Mouse (Mus musculus): ENCODE results near the gene Olfr574.

Gene Olfr574

DNA sequence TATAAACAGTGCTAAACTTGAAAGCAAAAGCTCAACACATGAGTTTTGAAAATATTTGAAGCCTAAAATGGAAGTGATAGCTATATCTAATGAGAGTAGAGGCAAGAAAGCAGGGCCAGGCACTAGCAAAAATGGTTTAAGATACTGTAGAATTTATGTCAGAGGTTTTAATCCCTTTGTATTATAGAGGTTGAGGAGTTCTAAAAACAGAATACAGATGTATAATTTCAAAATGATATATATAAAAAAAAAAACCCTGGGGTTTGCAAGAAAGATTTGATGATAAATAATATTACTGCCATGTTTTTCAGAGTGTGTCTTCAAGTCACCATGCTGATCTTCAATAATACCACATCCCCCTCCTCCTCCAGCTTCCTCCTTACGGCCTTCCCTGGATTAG is at the start of gene Olfr574:
Olfr574 (plus strand) TSS at position 301 of the 400 bp plus-strand sequence.
- DNase-seq (ENCODE audit: extremely low read depth, insufficient read length, low spot score), result no peak

DNA sequence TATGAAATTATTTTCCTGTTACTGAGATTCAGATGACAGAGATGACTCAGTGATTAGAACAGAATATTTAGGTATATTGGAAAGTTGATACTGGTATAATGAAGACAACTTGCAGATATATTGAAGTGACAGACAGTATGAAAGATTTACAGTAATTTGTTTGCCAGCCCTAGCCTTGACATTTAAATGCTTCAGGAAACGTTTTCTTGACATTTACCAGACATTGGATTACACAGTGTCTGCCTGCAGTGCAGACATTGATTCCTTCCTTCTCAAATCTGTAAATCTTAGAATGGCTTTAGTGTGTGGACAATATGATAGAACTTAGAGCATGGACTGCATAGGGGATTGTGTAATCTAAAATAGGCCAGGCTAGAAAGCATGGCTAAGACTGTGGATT is 33.0 kb upstream of the Olfr574 start:
- DNase-seq (ENCODE audit: extremely low read depth, insufficient read length, low spot score), result no peak

DNA sequence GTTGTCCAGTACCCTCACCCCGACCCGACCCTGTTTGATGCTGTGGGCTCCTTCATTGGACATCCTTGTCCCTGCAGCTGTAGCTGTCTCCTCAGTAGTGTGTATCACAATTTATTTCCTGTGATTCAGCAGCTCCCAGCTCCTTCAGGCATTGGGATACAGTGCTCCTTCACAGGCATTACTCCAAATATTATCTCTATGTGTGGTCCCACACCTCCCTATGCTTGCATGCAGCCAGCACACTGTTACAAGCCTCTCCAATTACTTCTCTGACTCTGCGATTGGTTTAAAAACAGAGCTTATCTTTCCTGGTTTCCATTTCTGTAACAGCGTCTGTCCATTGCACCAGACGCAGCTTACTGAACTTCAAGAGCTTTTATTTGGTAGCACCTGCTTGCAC is 31.9 kb upstream of the Olfr574 start:
- DNase-seq (ENCODE audit: extremely low read depth, insufficient read length, low spot score), result no peak

DNA sequence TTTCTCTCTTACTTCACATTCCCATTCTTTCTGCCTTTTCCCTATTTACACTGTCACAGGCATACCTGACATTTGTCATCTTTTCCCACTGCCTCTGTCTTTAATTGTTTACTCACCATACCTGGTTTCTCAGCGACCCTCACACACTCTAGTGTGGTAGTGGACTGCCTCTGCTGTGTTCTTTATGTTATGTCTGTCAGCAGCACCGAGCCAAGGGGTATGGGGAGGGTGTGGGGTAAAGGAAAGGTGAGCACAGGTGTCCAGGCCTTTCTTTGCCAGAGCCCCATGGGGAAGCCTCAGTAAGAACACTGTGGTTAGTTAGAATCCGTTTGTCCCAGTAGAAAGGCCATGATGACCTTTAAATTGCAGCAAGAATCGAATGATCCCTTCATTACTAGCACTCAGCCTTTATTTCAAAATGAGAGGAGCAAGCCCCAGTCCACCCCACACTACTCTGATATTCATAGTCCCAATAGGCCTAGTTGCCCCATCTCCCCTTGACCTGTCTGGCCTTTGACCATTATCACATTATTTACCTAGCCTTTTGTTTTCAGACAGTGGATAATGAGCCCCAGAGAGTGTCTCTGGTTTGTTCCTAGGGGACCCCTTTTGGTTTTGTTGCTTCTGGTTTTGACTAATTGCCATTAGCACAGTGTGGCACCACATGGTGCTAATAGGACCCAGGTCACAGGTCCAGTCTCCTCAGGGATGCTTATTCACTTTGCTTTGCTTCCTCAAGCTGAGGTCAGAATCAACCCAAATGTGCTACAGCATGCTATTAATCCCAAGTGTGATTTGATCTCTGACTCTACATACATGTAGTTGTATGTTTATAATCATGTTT is 31.0 kb upstream of the Olfr574 start, which contains the start of gene Olfr571:
Olfr571 (minus strand) TSS at position 505 of the 844 bp plus-strand sequence.
- DNase-seq (ENCODE audit: extremely low read depth, insufficient read length, low spot score), result no peak

DNA sequence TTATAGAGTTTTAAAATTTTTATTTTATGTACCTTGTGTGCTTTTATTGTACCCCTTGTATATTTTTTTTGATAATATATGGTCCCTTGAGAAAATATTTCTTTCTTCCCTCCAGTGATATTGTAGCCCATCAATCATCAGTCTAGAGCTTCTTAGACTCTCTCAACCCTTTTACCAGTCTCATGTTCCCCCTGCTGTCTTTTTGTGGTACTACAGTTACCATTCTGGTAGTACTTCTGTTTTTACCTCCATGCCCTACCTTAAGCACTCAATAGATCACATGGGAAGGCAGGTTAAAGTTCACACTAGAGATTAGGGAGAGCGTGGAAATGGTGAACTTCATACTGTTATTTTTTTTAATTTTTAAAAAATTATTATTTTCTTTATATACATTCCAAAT is 28.6 kb upstream of the Olfr574 start:
- DNase-seq (ENCODE audit: extremely low read depth, insufficient read length, low spot score), result peak; percentile 2

DNA sequence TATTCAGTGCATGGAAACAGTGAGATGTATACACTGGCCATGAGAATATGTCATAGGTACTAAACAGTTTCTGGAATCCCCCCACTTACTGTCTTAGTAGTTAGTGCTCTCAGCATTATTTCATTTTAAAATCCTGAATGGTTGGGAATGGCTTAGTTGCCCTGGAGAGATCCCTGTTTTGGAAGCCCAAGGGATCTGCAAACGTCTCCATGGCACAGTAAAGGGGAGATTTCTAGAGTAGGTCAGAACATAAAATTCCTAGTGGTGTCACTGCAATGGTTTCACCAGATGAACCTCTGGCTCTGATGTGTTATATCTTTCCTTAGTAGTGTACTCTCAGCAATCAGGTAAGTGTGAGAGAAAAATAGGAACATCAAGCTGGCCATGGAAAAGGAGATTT is 24.2 kb upstream of the Olfr574 start, which contains the start of gene Olfr572:
Olfr572 (plus strand) TSS at position 301 of the 400 bp plus-strand sequence.
- DNase-seq (ENCODE audit: extremely low read depth, insufficient read length, low spot score), result no peak

DNA sequence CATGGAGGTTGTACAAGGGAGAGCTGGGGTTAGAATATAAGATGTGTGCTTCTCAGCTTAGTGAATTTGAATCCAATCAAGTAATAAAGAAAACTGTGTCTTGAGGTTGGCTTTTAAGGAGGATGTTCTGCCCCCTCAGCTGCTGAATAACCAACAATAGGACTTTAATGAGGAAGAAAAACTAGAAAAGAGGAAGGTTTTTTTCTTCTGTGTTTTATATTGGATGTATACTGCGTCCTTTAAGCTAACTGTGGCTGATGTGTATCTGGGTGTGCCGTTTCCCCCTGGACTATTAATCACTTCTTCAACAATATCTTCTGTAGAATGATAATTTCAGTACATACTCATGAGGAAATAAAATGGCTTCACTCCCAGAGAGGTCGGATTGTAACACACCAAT is 21.2 kb upstream of the Olfr574 start:
- DNase-seq (ENCODE audit: extremely low read depth, insufficient read length, low spot score), result no peak

DNA sequence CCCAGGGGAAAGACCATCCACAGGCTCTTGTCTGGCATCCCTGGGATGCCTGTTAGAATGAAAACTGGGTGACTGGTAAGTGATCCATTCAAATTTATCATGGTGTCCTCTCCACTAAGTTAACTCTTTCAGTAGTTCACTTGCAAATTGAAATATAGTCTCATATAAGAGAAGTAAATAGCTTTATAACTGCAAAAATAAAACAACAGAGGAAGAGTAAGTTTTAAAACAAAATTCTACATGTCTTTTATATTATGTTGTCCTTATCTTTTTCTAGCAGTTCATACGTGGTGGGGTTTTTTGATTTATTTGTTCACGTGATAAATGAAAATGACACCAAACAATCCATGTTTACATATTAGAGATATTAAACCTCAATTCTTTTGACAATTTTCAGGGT is 5.8 kb upstream of the Olfr574 start, which contains the start of gene Olfr573-ps1:
Olfr573-ps1 (minus strand) TSS at position 101 of the 400 bp plus-strand sequence.
- no peak for DNase-seq (ENCODE audit: extremely low read depth, insufficient read length, low spot score)

DNA sequence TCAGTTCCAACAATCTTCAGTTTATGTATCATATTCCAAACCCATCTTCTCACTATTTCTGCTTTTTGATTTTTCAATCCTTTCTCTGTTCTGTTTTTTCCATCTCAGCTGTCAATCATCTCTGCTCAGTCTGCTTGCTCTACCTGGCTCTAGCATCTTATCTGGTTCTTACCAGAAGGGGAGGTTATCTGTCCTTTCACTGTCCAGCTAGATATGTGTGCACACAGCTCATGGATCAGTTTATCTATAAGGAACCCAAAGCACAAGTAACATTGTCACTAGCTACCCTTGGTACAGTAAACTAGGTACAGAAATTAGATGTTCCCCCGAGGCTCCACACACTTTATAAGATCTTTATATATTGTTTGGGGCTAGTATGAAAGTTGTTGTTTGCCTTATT is 4.8 kb upstream of the Olfr574 start:
- DNase-seq (ENCODE audit: extremely low read depth, insufficient read length, low spot score), result no peak

DNA sequence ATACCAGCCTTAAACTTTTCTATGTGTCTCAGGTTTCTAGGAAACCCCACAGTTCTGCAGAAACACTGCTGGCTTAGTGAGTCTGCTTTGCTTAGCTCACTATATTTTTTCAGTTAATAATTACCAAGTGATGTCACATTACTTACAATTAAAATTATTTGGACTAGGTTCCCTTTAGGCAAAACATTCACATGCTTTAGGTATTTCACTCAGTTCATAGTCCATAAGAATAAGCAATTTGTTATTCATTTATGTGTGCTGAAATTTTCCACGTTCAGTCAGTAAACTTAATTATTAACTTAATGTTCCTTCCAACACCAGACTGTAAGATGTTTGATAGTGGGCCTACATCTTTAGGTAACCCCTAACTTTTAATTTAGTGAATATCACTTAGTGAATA is 2.5 kb downstream of the Olfr574 start:
- no peak for DNase-seq (ENCODE audit: extremely low read depth, insufficient read length, low spot score)

DNA sequence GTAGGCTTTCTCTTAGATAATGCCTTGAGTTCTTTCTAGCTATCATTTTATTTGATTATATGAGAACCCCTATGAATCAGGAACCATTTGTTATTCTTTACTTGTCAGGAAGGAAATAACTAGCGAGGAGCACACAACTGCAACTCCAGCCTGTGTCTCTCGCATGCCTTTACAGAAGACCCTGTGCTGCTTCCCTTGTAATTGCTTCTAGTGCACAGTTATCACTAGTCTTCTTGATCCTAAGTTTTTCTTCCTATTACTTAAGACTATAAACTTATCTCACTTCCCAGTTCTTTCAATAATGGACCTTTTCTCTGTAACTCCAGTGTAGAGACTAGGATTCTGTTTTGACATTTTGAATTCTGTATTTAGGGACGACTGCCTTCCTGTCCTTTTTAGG is 9.9 kb downstream of the Olfr574 start:
- DNase-seq (ENCODE audit: extremely low read depth, insufficient read length, low spot score), result no peak

DNA sequence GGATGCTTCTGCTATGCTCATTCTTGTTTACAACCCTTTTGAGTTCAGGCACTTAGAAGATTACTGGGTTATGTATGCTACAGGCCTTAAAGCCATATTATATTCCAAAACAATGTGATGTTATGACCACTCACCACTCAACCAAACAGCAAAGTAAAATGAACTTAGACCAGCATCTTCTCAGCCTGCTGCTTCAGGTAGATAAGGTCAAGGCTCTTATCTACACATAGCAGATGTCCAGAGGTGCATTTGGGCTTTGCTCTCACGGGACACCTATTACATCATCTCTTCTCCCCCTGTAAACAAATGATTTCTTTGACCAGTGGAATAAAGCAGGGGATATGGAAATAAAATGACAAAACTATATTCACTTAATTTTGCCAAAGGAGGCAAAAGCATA is 10.3 kb downstream of the Olfr574 start, which contains the start of gene Olfr575:
Olfr575 (minus strand) TSS at position 183 of the 400 bp plus-strand sequence.
- DNase-seq (ENCODE audit: extremely low read depth, insufficient read length, low spot score), result no peak

DNA sequence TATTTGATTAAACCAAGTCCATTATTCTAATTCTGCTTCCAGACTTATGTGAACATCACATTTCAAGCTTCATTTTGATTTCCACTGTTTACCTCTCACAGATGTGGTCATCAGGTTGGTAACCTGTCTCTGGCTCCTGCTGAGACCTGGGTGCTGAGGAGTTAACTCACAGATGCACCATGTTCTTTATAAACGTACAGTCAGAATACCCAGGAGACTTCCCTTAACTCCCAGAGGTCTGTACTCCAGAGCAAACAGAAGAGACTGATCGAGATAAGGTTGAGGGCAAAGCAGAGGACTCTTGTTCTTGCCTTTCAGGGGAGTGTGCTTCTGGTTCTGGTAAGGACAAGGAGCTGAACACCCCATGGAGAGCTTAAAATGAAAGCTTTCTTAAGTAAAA is 14.1 kb downstream of the Olfr574 start, which contains the start of gene Olfr576:
Olfr576 (plus strand) TSS at position 301 of the 400 bp plus-strand sequence.
- no peak for DNase-seq (ENCODE audit: extremely low read depth, insufficient read length, low spot score)

DNA sequence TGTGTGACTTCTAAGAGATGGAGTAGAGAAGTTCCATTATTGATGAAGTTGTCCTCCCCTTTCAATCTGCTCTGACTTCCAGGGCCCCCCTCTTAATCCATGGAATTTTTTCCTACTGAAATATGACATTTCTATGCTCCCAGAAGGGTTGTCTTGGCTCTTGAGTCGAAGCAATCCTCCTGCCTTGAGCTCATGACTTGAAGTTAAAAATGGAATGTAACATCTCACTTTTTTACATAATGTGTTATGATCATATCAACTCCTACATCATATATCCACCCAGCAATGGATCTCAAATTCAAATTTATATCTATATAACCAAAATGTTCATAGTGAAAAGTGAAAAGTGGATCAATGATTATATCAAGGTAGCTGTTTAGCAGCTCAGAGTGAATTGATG is 26.1 kb downstream of the Olfr574 start:
- DNase-seq (ENCODE audit: extremely low read depth, insufficient read length, low spot score), result no peak

DNA sequence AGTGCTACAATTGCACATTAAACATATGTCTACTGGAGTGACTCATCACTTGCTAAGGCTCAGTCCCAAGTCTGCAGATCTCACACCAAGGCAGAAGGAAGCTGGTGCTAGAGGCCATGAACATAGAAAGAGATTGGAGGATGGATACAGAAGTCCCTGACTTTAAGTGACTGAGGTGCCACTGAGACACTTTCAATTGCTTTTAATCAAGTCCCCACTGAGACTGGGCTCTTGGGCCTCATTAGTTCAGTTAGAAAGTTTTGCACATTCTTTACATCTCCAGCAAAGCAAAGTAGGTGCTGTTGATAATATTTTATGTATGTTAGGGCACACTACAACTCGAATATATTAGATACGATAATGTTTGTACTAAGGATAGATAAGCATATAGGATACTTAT is 27.6 kb downstream of the Olfr574 start, which contains the start of gene Olfr577:
Olfr577 (minus strand) TSS at position 101 of the 400 bp plus-strand sequence.
- DNase-seq (ENCODE audit: extremely low read depth, insufficient read length, low spot score), result no peak

DNA sequence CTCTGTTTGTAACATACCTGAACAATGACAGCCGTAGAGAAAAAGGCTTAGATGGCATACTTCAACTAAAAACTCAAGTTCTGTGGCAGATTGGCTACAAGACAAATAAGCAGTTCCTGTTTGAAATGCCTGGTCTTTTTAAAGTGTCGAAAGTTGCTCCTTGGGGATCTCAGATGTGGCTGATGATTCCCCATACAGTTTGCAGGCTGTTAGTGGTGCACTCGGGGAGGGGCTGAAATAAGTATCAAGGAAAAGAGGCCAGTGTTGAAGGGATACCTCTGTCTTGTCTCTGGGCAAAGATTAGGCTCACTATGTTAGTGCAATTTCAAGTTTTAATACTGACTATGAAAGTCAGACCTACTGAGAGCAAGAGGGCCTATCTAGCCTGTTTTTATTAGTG is 41.0 kb downstream of the Olfr574 start, which contains the start of gene Olfr578:
Olfr578 (minus strand) TSS at position 101 of the 400 bp plus-strand sequence.
- no peak for DNase-seq (ENCODE audit: extremely low read depth, insufficient read length, low spot score)
